Mouse (Mus musculus) cortical plate, adult 2 months (tissue): ENCODE results near the gene Cilp. TPM values are rescaled to one million over a fixed set of nuclear protein-coding genes. Genes with fewer than 3 reads are reported as not detected.

ENCODE experiments used
- H3K27ac ChIP-seq: fragments of 200-500 bp; 2 replicates; pipeline ENCODE4 v1.5.1; 2012; ENCODE audit warnings: low read length, control low read depth, inconsistent platforms; ENCODE audit not compliant: insufficient read depth
- H3K4me1 ChIP-seq: fragments of 200-500 bp; 2 replicates; pipeline ENCODE4 v1.6.1; 2011; ENCODE audit warnings: low read length; ENCODE audit not compliant: control insufficient read depth, insufficient read depth
- H3K4me3 ChIP-seq: fragments of 200-500 bp; 2 replicates; pipeline ENCODE4 v1.5.1; 2011; ENCODE audit warnings: mild to moderate bottlenecking, low read length, control low read depth; ENCODE audit not compliant: insufficient read depth
- CTCF ChIP-seq: fragments of 200-500 bp; IDR thresholded peaks from 2 replicates; pipeline ENCODE4 v1.5.1; 2011; ENCODE audit warnings: mild to moderate bottlenecking, control low read depth, low read length; ENCODE audit not compliant: insufficient read depth; ENCODE audit errors: extremely low read depth
- POLR2A ChIP-seq: fragments of 200-500 bp; IDR thresholded peaks from 2 replicates; pipeline ENCODE4 v1.6.1; 2011; ENCODE audit warnings: mild to moderate bottlenecking, low read length, control low read depth; ENCODE audit not compliant: insufficient read depth; ENCODE audit errors: extremely low read depth
- polyA plus RNA-seq: library from polyadenylated mRNA; depleted of rRNA; stranded (reverse); fragments of >200 nt; gene quantifications from 2 replicates; pipeline ENCODE4 v1.2.3, GENCODE M21; 2012

The Cilp gene
- polyA plus RNA-seq, 1 experiment, result 0.02 TPM

DNA sequence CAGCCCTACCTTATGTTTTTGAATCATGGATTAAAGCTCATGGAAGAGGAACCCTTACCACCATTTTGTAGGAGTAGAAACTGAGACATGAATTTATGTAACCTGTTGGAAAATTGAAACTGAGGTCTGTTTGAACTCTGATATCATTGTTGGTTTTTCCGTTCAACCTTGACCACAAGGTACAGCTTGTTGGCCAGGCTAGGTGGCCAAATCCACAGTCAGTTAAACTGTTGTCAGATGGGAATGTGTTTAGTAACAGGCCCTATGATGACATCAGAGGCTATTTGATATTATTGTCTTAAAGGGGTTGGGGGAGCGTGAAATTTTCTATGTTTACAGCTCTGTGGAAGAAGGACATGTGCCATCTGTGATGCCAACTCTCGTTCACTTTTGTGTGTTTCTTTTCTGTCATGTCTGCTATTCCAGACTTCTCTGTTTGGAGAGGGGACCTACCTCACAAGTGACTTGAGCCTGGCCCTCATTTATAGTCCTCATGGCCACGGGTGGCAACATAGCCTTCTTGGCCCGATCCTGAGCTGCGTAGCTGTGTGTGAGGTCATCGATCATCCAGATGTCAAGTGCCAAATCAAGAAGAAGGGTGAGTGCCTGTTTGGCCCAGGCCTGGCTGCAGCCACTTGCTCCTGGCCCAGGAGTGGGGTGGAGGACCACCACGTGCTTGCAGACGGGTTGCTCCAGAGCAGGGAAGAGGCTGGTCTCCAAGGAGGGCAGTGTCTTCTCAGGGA is 31.6 kb upstream of the Cilp start:
- TF ChIP-seq CTCF (no peak), POLR2A (no peak)

GRCm38 (mm10) chr9:65234734-65235133 is 30.2 kb upstream of the Cilp start:
- Histone ChIP-seq H3K4me1 (no peaks in the 10 kb centered on the region), H3K27ac (no peak overlapping the region), H3K4me3 (no peak overlapping the region)
- TF ChIP-seq POLR2A, result no peak
- TF ChIP-seq CTCF, result no peak

More for the DNA sequence above, 31.6 kb upstream of the Cilp start:
- no peak overlapping the region for H3K27ac ChIP-seq
- no peaks in the 10 kb centered on the region for H3K4me1 ChIP-seq
- H3K4me3 ChIP-seq, result no peak overlapping the region

DNA sequence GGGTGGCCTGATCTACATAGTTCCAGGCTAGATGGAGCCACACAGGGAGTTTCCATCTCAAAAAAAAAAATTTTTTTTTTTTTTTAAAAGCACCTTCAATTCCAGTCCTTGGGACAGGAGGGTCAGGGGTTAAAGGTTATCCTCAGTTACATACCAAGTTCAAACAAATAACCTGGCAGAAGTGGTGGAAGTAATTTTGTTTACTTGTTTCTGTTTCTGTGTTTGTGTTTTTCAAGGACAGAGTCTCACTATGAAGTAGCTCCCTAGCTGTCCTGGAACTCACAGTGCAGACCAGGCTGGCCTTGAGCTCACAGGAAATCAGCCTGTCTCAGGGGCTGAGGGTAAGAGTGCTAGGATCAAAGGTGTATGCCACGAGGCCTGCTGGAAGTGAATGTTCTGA is 29.4 kb upstream of the Cilp start:
- no peak overlapping the region for H3K4me3 ChIP-seq
- no peak overlapping the region for H3K27ac ChIP-seq
- no peaks in the 10 kb centered on the region for H3K4me1 ChIP-seq
- no peak for TF ChIP-seq CTCF
- TF ChIP-seq POLR2A, result no peak

GRCm38 (mm10) chr9:65237616-65238015 is 27.4 kb upstream of the Cilp start:
- Histone ChIP-seq H3K27ac (no peak overlapping the region), H3K4me3 (no peak overlapping the region), H3K4me1 (no peaks in the 10 kb centered on the region)
- no peak for TF ChIP-seq POLR2A
- TF ChIP-seq CTCF, result no peak

DNA sequence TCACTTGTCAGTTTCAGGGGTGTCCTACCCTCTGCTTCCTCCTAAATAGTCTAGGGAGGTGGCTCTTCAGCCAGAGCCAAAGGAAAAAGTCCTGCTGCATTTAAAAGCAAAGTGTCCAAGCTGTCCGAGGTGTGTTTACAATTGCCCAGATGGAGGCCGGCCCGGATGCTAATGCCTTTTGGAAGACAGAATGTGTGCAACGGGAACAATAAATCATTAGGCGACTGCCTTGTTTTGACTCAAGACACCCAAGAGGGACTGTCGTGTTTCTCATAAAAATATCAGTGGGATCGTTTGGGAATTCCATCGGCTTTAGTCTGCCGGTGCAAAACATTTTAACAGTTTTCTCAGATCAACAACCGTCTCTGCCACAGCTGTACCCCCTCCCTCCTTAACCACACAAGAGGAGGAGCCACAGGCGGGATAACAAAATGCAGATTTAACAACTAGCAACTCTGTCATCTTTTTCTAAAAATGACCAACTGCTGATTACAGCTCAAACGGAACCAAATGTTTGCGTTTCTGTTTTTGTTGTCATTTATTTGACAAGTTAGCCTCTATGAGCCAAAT is 26.7 kb upstream of the Cilp start:
- Histone ChIP-seq H3K4me3 (no peak overlapping the region), H3K4me1 (no peaks in the 10 kb centered on the region), H3K27ac (no peak overlapping the region)
- TF ChIP-seq POLR2A, result no peak
- TF ChIP-seq CTCF, result no peak

DNA sequence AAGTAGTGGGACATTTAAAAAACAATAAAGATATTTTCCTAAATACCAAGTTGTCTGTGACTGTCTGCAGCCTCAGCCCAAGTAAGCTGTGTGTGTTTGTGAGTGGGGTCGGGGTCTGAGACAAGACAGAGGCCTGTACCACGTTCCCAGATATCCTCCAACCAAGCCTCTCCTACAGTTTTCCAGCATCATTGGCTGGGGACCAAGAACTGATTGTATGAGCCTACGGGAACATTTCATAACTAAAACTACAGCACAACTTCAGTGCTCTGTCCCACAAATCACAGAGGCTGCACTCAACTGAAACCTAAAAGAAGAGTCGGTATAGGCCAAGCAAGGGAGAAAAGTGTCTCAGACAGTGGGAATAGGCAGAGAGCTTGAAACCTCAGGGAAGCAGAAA is 25.8 kb upstream of the Cilp start:
- no peak for TF ChIP-seq POLR2A
- no peak for TF ChIP-seq CTCF

DNA sequence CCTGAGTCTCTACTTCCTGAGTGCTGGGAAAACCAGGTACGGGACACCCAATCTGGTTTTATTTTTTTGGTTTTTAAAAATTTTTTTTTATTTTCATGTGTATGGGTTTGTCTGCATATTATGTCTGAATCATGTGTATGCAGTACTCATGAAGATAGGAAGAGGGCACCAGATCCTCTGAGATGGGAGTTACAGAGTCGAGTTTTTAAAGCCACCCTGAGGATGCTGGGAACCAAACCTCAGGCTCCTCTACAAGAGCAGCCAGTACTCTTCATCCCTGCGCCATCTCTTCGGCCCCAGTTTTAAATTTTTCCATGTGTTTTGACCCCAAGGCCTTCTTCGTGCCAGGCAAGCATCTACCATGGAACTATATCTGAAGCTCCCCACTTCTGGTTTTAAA is 25.2 kb upstream of the Cilp start:
- H3K27ac ChIP-seq, result no peak overlapping the region
- TF ChIP-seq POLR2A, result no peak
- TF ChIP-seq CTCF, result no peak
- H3K4me3 ChIP-seq, result no peak overlapping the region
- no peaks in the 10 kb centered on the region for H3K4me1 ChIP-seq

More for the DNA sequence above, 25.8 kb upstream of the Cilp start:
- H3K4me3 ChIP-seq, result no peak overlapping the region
- no peak overlapping the region for H3K27ac ChIP-seq
- no peaks in the 10 kb centered on the region for H3K4me1 ChIP-seq

- H3K27ac ChIP-seq, result no peak overlapping the region
- no peak for TF ChIP-seq CTCF
- no peak for TF ChIP-seq POLR2A
Measured at GRCm38 (mm10) chr9:65240587-65240986, 24.4 kb upstream of the Cilp start.

DNA sequence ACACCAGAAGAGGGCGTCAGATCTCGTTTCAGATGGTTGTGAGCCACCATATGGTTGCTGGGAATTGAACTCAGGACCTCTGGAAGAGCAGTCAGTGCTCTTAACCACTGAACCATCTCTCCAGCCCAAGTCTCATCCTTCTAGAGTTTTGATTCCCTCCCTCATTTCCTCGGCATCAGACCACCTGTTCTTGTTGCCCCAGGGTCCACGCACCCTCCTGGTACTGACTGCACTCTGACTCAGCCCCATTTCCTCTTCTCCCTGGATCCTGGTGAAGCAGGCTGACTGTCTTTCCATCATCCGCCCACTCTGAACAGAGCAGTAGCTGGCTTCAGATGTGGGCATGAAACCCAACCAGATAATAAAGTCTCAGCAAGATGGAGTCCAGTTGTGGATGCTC is 23.0 kb upstream of the Cilp start:
- no peak overlapping the region for H3K4me3 ChIP-seq
- no peak overlapping the region for H3K27ac ChIP-seq
- H3K4me1 ChIP-seq, result no peaks in the 10 kb centered on the region
- no peak for TF ChIP-seq CTCF
- TF ChIP-seq POLR2A, result no peak

More at GRCm38 (mm10) chr9:65240587-65240986, 24.4 kb upstream of the Cilp start:
- Histone ChIP-seq H3K4me1 (no peaks in the 10 kb centered on the region), H3K4me3 (no peak overlapping the region)

GRCm38 (mm10) chr9:65243249-65243648 is 21.7 kb upstream of the Cilp start:
- Histone ChIP-seq H3K27ac (no peak overlapping the region), H3K4me3 (no peak overlapping the region), H3K4me1 (no peaks in the 10 kb centered on the region)
- TF ChIP-seq POLR2A (no peak), CTCF (no peak)
